Mouse (Mus musculus) CD4-positive, CD25-positive, alpha-beta regulatory T cell, adult 4 months (primary cell): ENCODE measurements around the gene Pde5a. TPM values are rescaled to one million over a fixed set of nuclear protein-coding genes. Genes with fewer than 3 reads are reported as not detected.

Experiments
- ATAC-seq: one replicate; pipeline ENCODE4 v1.8.0; 2017
- polyA plus RNA-seq, 2 experiments: library from polyadenylated mRNA; unstranded; fragments of 100-300 nt; shearing (Covaris generic); gene quantifications; one replicate each; pipeline ENCODE4 v1.2.1; 2017

Pde5a gene
- polyA plus RNA-seq, 2 experiments from 2014 or later, result 0.08 to 0.11 TPM

DNA sequence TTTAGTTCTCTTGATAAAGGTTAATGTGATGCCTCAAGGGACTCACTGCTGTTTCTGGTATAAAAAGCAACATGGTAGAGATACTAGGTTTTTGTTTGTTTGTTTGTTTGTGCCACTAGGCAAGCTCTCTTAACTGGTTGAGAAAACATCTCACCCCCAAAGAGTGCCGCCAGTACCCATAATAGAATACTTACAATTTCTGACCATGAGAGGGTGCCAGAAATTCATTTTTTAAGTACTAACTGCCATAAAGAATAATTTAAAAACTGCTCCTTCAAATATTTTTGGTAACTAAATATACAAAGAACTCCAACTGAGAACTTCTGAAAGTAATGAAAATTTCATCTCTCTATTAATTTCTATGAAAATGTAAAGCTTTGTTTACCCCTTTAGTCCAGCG lies 131.1 kb downstream of the Pde5a start:
- no peak for ATAC-seq

DNA sequence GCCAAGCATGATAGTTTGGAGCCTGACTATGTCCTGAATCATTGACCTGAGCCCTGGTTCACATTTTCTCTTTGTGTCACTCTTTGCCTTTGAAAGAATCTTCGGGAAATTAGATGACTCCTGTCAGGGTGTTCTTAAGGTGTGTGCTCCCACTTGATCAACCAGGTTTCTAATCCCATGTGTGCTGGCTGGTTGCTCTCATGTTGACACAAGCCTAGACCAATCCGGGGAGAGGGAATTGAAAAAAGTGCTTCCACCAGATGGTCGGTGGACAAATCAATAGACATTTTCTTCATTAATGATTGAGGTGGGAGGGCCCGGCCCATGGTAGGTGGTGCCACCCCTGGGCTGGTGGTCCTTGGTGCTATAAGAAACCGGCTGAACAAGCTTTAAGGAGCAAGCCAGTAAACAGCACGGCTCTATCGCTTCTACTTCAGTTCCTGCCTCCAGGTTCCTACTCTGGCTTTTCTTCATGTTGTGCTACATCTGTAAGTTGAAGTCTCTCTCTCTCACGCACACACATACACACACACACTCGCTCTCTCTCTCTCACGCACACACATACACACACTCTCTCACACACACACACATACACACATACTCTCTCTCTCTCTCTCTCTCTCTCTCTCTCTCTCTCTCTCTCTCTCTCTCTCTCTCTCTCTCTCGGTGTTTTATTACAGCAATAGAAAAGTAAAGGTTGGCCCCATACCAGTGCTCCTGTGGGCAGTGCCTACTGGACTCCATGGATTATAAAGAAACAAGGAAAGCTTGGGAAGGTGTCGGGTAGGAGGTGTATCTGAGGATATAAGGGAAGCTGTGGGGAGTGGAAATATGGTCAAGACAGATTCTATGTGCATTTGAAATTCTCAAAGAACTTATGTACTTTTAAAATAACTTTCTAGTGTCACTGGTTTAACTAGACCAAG lies 132.1 kb downstream of the Pde5a start:
- no peak for ATAC-seq

DNA sequence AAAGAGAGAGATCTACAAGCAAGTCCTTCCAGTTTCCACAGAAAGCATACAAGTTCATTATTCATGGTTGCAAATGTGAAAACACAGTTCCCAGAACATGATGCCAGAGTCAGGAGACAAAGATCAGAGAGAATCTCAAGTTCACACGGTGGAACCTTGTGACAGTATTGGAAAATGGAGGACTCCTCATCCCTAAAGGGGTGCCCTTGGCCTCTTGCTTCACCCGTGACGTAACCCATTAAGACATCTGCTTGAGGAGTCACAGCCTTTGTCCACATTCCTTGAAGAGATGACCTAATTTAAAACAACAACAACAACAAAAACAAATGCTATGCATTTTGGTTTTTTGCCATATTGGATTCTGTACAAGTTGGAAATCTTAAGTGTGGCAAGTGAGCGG lies 136.3 kb downstream of the Pde5a start:
- no peak for ATAC-seq

DNA sequence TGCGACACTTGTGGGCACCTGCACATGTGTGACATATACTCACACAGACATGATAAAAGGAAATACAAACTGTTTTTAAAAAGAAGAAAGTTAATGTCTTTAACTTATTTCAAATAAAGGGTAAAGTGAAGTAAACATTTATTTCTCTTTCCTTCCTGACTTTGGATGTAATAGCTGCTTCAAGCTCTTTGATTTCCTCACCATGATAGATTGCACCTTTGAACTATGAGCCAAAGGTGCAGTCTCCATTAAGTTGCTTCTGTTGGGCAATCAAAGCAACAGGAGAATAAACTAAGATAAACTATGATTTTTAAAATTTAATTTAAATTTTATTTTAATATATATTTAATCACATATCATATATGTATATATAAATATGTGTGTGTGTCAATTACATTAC lies 139.5 kb downstream of the Pde5a start:
- no peak for ATAC-seq

DNA sequence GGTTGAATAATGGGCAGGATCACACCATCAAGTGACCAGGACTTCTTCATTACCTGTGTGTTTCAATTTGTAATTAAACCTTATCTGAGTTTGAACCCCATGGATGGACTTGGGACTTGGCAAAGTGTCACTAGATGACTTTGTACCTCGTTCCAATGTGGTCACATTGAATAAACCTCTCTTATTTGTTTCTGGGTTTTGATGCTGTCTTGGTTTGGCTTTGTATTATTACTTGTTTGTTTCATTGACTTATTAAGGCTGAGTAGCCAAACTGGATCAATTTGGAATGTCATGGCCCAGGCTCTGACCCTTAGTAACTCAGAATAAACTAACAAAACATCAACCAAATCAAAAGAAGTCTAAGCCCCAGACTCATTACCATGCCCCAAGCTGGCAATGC lies 142.8 kb downstream of the Pde5a start:
- ATAC-seq, result no peak

DNA sequence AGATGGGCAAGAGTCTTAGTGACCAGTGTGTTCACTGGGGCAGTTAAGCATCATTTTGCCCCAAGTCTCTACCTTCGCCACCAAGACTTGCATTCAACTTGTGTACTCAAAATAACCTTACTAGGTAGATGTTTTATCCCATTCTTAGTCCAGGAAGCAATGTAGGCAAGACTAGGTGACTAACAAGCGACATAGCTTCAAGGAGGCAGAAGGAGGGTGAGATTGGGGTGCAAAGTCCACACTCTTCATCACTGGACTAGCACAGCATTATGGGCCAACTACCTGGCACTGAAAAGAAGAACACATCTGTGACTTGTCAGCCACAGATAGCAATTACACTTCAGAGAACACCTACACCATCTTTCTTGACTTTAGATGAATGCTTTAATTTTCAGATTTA lies 148.1 kb downstream of the Pde5a start:
- ATAC-seq, result no peak

DNA sequence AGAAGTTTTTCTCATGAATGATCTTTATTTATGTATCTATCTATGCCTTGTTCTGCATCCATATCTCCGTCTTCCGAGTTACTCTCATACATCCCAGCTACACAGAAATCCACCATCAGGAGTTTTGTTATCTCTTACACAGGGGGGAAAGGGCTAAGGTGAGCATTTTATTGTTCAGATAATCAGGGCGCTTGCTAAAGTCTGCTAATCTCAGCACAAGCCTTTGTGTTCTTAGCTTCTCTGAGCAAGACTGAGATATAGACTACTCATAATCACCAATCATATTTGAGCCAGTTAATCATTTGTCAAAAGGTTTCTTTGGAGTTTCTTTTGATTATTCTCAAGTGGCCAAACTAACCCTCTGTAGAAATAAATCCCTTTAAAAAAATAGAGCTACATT lies 148.8 kb downstream of the Pde5a start:
- no peak for ATAC-seq

DNA sequence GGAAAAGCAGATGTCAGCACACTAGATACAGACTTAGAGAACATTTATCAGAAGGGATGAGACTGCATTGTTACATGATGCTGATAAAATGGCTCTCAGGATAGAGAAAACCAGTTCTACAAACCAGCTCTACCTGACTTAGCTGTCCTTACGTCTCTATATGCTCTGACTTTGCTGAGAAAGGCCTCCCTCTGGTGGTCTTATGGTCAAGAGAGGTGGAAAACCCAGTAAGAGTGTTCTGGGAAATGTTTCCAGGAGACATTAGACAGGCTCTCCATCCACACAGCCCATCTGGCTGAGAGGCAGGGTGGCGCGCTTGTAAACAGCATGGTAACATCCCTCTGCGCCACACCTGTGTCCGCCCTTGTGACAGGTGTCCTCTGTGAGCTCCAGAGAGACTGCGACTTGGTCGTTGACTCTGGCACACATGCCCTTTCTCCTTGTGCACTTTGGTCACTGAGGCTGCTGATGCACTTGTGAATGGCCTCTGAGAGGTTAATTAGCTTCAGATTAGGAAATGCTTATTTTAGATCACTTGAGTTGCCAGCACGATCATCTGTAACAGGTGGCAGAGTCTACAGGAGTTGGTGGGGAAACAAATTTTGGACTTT lies 150.1 kb downstream of the Pde5a start:
- ATAC-seq, result no peak

DNA sequence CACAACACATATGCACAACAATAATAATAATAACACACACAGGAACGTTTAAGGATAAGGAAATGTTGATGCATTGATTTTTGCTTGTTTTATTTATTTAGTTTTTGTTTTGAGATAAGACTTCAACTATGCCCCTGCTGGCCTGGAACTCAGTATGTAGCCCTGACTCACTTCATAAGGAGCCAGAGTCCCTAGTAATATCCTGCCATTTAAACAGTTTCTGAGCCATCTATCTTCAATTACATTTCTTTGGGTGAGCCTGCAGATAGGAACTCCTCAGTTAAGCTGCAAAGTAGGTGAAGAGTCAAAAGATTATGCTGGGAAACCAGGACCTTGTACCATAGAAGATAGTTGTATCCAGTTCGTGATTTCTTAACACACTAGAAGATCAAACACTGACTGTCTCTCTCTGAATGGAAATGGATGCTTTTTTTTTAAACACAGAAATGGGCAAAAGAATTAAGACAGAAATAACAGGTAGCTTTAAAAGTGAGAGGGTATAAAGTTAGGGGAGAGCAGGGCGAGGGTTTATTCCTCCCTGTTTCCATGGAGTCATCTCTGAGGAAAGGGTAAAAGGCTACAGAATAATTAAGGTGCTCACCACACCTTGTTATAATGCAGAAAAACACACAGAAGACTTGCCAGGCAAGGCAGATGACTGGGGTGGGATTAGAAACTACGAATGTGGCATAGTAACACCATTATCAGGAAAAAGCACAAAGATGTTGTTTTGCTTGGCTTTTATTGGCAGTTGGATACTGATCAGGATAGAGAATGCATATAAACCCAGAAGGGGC lies 159.0 kb downstream of the Pde5a start:
- ATAC-seq, result no peak

DNA sequence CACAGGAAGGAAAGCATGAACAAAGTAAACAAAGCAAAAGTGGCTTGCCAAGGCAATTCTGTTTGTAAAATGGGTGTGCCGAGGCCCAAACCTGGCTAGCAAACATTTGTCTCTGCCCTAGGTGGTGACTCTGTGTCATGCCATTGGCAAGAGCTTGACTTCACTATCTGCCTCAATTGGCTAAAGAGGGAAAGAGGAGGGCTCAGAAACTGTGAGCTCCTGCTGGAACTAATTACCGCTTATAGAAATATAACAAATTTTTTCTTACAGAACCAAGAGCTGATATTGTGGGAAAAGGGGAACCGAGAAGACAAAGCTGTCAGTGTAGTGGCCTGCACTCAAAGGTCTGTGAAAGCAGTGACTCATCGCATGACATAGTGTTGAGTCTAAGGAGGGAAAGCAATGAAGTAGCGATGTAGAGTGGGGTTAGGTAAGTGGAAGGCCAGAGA lies 159.6 kb downstream of the Pde5a start:
- no peak for ATAC-seq

DNA sequence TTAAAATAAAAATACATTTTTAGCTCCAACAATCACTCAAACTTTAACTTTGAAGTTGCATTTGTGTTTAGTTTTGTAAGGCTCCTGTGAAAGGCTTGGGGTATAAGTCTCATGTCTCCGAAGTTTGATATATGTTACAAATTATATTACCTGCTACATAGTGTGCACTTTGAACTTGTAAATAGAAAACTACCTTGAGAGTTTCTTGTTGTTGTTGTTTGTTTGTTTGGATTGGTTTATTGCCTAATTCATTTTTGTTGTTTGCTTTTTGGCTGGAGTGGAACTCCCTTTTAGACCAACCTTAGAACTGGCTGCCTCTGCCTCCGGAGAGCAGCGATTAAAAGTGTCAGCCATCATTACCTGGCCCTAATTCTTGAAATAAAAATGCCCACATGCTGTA lies 166.0 kb downstream of the Pde5a start, which contains the start of gene Fabp2:
Gene Fabp2 (plus strand): TSS at position 301 of the 400 bp plus-strand sequence.
- ATAC-seq, result no peak

DNA sequence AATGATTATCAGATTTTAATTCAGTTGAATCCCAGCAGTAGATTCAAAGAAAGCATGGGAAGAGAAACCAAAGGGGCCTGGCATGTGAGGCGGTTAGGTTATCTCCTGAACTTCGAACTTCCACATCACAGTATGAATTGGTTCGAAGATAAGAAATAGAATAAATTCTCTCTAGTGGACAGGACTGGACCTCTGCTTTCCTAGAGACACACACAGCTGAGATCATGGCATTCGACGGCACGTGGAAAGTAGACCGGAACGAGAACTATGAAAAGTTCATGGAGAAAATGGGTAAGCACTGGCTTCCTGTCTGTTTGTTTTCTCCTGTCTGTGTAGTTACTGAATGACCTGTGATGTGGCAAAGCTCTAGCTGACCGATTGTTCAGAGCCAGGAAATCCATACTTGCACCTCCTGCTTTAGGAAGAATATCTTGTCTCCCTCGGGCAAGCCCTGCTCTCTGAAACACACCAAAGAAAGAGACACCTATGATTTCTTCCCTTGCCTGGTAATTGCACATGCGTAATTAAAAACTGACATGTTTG lies 166.5 kb downstream of the Pde5a start:
- ATAC-seq, result no peak

DNA sequence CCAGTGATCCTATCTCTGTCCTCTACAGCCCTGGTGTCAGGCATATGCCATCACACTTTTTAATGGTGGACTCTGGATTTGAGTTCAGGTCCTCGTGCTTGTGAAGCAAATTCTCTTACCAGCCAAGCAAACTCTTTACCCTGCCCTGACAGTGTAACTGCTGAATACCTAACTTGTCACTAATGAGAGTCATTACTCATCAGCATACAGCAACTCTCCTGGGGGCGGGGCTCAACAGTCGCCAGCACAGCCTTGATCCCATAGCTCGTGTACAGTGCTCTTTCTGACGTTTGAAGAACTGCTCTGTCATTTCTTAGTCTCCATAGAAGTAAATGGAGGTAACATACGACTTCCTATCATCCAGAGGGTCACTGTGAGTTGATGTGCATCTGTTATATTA lies 169.5 kb downstream of the Pde5a start:
- ATAC-seq, result no peak

DNA sequence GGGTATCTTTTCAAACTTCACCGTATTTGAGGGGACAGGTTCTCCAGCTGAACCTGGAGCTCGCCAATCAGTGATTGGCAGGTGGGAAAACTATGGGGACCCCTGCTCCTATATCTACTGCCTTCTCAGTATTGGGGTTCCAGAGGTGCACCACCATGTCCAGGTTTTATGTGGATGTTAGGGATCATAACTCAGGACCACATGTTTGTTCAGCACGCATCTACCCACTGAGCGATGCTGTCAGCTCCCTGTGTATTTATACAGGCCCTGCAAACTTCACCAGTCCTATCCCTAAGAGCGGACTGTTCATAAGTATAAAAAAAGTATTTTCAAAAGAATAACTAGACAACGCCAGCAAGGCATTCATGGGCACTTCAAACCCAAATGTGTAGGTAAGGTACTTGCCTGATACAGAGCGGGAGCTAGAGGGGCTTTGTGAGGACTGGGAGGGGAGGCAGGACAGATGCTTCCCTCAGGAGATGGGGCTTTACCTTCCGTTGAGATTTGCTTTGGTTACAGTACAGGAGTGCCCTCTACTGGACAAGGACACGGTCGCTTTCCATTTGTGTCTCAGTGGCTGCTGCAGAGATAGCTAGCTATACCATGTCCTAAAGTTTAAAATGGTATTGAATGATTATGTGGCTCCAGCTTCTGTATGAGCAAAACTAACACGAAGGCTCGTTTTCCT lies 175.1 kb downstream of the Pde5a start:
- no peak for ATAC-seq

DNA sequence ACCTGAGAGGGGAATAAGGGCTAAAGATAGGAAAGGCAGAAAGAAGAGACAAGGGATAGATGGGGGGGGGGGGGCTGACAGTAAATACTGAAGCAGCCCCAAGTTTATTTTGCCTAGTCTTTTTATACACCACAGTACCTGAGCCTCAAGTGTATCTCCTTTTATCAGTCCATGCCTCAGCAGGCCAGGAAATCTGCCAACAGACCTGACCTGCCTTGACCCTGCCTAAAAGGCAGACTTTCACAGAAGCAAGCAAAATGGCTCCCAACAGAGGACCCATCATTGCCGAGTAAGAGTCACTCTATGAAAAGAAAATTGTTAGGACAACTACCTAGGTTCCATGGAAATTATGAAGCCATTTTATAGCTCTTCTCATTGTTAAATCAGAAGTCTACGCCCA lies 179.1 kb downstream of the Pde5a start:
- ATAC-seq, result no peak

Other genes with a start within 250 kb of the Pde5a start
- under 1 TPM; 0.09 to 0.34 TPM for gene Fnbp1l, start 109.2 kb upstream of the Pde5a start, polyA plus RNA-seq
- not detected for gene Fabp2, start 166.1 kb downstream of the Pde5a start, polyA plus RNA-seq
- not detected for gene Gm10959, start 190.4 kb downstream of the Pde5a start, polyA plus RNA-seq
- gene 1810037I17Rik, start 195.3 kb downstream of the Pde5a start, polyA plus RNA-seq, result 100 to 1,000 TPM in 1 of 2 experiments, 10 to 100 TPM in 1; 84.8 to 103 TPM